Mouse (Mus musculus) heart, postnatal 0 days (tissue): ENCODE results near the gene Npcd. TPM values are rescaled to one million over a fixed set of nuclear protein-coding genes. Genes with fewer than 3 reads are reported as not detected.

Experiments
- ATAC-seq: fragments of 200-750 bp; cut with Nextera tagmentation; 2 replicates; pipeline ENCODE4 v1.8.0; 2017; ENCODE audit warnings: low read depth, moderate number of reproducible peaks, moderate library complexity; ENCODE audit not compliant: insufficient read depth
- DNase-seq: peaks from one replicate; pipeline ENCODE4 v3.0.0-alpha.2; 2016; ENCODE audit warnings: low spot score
- H3K27ac ChIP-seq: fragments of 300-500 bp; sonication (generic); 2 replicates; pipeline ENCODE4 v1.5.1; 2014; ENCODE audit warnings: low read depth, mild to moderate bottlenecking
- H3K27me3 ChIP-seq: fragments of 300-500 bp; sonication (generic); 2 replicates; pipeline ENCODE4 v1.6.1; 2014; ENCODE audit warnings: low read length, mixed read lengths; ENCODE audit not compliant: control insufficient read depth, insufficient read depth
- H3K36me3 ChIP-seq: fragments of 300-500 bp; sonication (generic); replicated peaks from 2 replicates; pipeline ENCODE4 v1.6.1; 2014; ENCODE audit warnings: low read length, mixed read lengths; ENCODE audit not compliant: control insufficient read depth, insufficient read depth
- H3K4me1 ChIP-seq: fragments of 300-500 bp; sonication (generic); 2 replicates; pipeline ENCODE4 v1.6.1; 2014; ENCODE audit warnings: antibody characterized with exemption; ENCODE audit not compliant: control insufficient read depth, insufficient read depth
- H3K4me2 ChIP-seq: fragments of 300-500 bp; sonication (generic); 2 replicates; pipeline ENCODE4 v1.6.1; 2014; ENCODE audit warnings: low read depth, mild to moderate bottlenecking, low read length, moderate library complexity
- H3K4me3 ChIP-seq: fragments of 300-500 bp; sonication (generic); 2 replicates; pipeline ENCODE4 v1.5.1; 2014; ENCODE audit warnings: low read depth, low read length
- H3K9ac ChIP-seq: fragments of 300-500 bp; sonication (generic); replicated peaks from 2 replicates; pipeline ENCODE4 v1.6.1; 2014; ENCODE audit warnings: low read depth, low read length, mixed read lengths
- H3K9me3 ChIP-seq: fragments of 300-500 bp; sonication (generic); replicated peaks from 2 replicates; pipeline ENCODE4 v1.6.1; 2016; ENCODE audit warnings: low read length; ENCODE audit not compliant: control insufficient read depth
- CTCF ChIP-seq: IDR thresholded peaks from 2 replicates; pipeline ENCODE4 v1.5.1; 2016; ENCODE audit warnings: antibody characterized with exemption, control low read depth, low read depth
- EP300 ChIP-seq: IDR thresholded peaks from 2 replicates; pipeline ENCODE4 v1.6.1; 2016; ENCODE audit warnings: antibody characterized with exemption, low read depth
- WGBS: fragments of 180-500 bp; shearing (Covaris S2); extraction: QIAGEN DNeasy Blood & Tissue Kit; methylation state at CpG from one replicate; pipeline ENCODE4 v1.1.7; 2014; 5-methylcytosine and 5-hydroxymethylcytosine counted together
- polyA plus RNA-seq: library from polyadenylated mRNA; unstranded; fragments of >200 nt; fragmentation: Nextera tagmentation; extraction: Ambion mirVana; gene quantifications from 2 replicates; pipeline ENCODE4 v1.2.1, GENCODE M21; 2015
- total RNA-seq: library from RNA; depleted of rRNA; stranded (reverse); fragments of >200 nt; gene quantifications from 2 replicates; pipeline ENCODE4 v1.2.3, GENCODE M21; 2014; ENCODE audit warnings: low replicate concordance

The Npcd gene
- total and polyA plus RNA-seq, 2 experiments from 2014 or later, result 8.7 TPM; not detected in 1

- no peak for ATAC-seq
- Histone ChIP-seq H3K36me3 (no peaks in the 10 kb centered on the region), H3K9ac (no peak overlapping the region), H3K4me2 (no peak overlapping the region), H3K4me3 (no peak overlapping the region), H3K4me1 (no peaks in the 10 kb centered on the region), H3K27ac (no peak overlapping the region), H3K27me3 (no peaks in the 10 kb centered on the region), H3K9me3 (no peaks in the 10 kb centered on the region)
- TF ChIP-seq CTCF (no peak), EP300 (no peak)
- 60% methylated on average over 2 of the region's 2 CpGs for WGBS
- DNase-seq, result no peak
These were observed 6.2 kb upstream of the Npcd start for GRCm38 (mm10) chr15:79840281-79840680.

- no peaks in the 10 kb centered on the region for H3K27me3 ChIP-seq
- ATAC-seq, result no peak
- WGBS, result 62% methylated on average over 9 of the region's 9 CpGs
- no peaks in the 10 kb centered on the region for H3K9me3 ChIP-seq
- H3K36me3 ChIP-seq, result 0 out of 2 replicates have a peak, but pooled peaks cover 3% of the 10 kb centered on the region
- no peak for TF ChIP-seq CTCF
- no peak for TF ChIP-seq EP300
- H3K4me1 ChIP-seq, result peaks cover 12% of the 10 kb centered on the region
- no peak for DNase-seq
- H3K4me3 ChIP-seq, result no peak overlapping the region
- H3K4me2 ChIP-seq, result peak overlapping the region; percentile 93; the same call in 1 of the 2 replicates
- H3K27ac ChIP-seq, result peak overlapping the region; percentile 85
- H3K9ac ChIP-seq, result no peak overlapping the region
These were observed 834 bp upstream of the Npcd start for GRCm38 (mm10) chr15:79834881-79835260.

GRCm38 (mm10) chr15:79833251-79834050 is 586 bp downstream of the Npcd start:
- WGBS, result under 1% methylated on average over 41 of the region's 41 CpGs
- H3K4me1 ChIP-seq, result peaks cover 12% of the 10 kb centered on the region
- peak; percentile 29 for DNase-seq

GRCm38 (mm10) chr15:79832064-79832900 is 1.8 kb downstream of the Npcd start:
- DNase-seq (peak; percentile 69), ATAC-seq (no peak; the same call in 1 of the 2 replicates)
- peak; percentile 91 for TF ChIP-seq CTCF
- no peak for TF ChIP-seq EP300
- H3K4me3 ChIP-seq, result peak overlapping the region; percentile 91; the same call in 1 of the 2 replicates
- WGBS, result 35% methylated on average over 18 of the region's 18 CpGs
- peak overlapping the region; percentile 85; the same call in 1 of the 2 replicates for H3K27ac ChIP-seq
- peak overlapping the region; percentile 93 for H3K4me2 ChIP-seq
- H3K36me3 ChIP-seq, result peaks cover 14% of the 10 kb centered on the region
- no peaks in the 10 kb centered on the region for H3K27me3 ChIP-seq
- peaks cover 12% of the 10 kb centered on the region for H3K4me1 ChIP-seq
- no peak overlapping the region for H3K9ac ChIP-seq
- no peaks in the 10 kb centered on the region for H3K9me3 ChIP-seq

More at GRCm38 (mm10) chr15:79833251-79834050, 586 bp downstream of the Npcd start:
- H3K27me3 ChIP-seq, result no peaks in the 10 kb centered on the region
- no peaks in the 10 kb centered on the region for H3K9me3 ChIP-seq
- H3K4me3 ChIP-seq, result peak overlapping the region; percentile 91
- peaks cover 3% of the 10 kb centered on the region; the same call in 1 of the 2 replicates for H3K36me3 ChIP-seq
- TF ChIP-seq EP300 (no peak), CTCF (no peak)
- no peak for ATAC-seq
- peak overlapping the region; percentile 85 for H3K9ac ChIP-seq
- peak overlapping the region; percentile 93 for H3K4me2 ChIP-seq
- H3K27ac ChIP-seq, result peak overlapping the region; percentile 85

GRCm38 (mm10) chr15:79830388-79830787 is 3.6 kb downstream of the Npcd start:
- TF ChIP-seq CTCF (peak; percentile 88), EP300 (no peak)
- DNase-seq (peak; percentile 82), ATAC-seq (no peak)
- no peaks in the 10 kb centered on the region for H3K27me3 ChIP-seq
- H3K4me2 ChIP-seq, result no peak overlapping the region
- H3K36me3 ChIP-seq, result peaks cover 29% of the 10 kb centered on the region
- H3K9ac ChIP-seq, result no peak overlapping the region
- 13% methylated on average over 4 of the region's 4 CpGs for WGBS
- peaks cover 12% of the 10 kb centered on the region for H3K4me1 ChIP-seq
- no peaks in the 10 kb centered on the region for H3K9me3 ChIP-seq
- H3K27ac ChIP-seq, result no peak overlapping the region
- H3K4me3 ChIP-seq, result no peak overlapping the region
